Mouse (Mus musculus) spleen, embryonic (tissue): ENCODE measurements at regions not wholly inside any gene's neighbourhood (a gene's known extent, or its start where the extent isn't known, plus 50 kb on each side); places are given as distances from the start of the nearest gene placed in this dataset.

Experiments used
- CTCF ChIA-PET: fragments of 350-600 bp; sonication (Branson Sonifier 250); formaldehyde crosslinking; loops from one replicate; lab custom pipeline; 2022; lab: Charles Lee

DNA sequence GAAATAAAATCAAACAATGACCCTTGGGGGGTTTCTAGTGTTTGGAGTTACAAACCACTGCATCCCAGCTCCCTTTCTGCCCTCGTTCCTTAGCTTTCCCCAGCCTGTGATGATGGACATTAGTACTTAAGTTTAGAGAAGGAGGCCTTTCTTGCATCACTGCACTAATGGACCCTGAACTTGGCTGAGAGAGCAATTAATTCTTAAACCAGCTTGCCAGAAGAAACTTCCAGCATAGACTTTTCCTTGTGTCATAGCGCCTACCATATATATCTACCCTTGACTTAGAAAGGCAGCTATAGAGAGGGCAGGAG, 303.9 kb upstream of the Sel1l start:
- CTCF ChIA-PET = no interaction called here

- CTCF ChIA-PET = no interaction called here
These were observed 303.3 kb upstream of the Sel1l start for GRCm38 (mm10) chr12:92152043-92152921.

- CTCF ChIA-PET = no interaction called here
These were observed 288.6 kb upstream of the Sel1l start for GRCm38 (mm10) chr12:92137539-92137938.

DNA sequence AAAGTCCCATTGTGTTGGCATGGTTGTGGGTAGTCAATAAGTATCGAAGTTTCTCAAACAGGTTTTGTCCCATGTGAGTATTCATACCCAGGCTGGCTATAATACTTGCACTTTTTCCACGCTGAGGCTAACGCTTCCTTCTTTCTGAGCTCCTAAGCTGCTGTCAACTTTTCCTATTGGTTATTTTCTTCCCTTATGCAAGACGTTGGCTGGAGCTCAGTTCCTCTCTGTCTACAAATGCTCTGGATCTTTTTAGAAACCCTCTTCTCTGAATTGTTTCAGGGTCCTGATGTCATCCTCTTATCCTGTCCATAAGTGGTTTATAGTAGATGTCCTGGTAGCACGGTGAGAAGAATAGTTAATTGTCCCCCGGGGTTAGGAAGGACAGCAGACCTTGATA, 278.7 kb upstream of the Sel1l start:
- CTCF ChIA-PET = no interaction called here

GRCm38 (mm10) chr12:92120164-92120815, 271.3 kb upstream of the Sel1l start:
- CTCF ChIA-PET = no interaction called here

GRCm38 (mm10) chr12:92109615-92110014, 260.7 kb upstream of the Sel1l start:
- CTCF ChIA-PET = no interaction called here

GRCm38 (mm10) chr12:92100080-92100479, 251.1 kb upstream of the Sel1l start:
- CTCF ChIA-PET = no interaction called here

DNA sequence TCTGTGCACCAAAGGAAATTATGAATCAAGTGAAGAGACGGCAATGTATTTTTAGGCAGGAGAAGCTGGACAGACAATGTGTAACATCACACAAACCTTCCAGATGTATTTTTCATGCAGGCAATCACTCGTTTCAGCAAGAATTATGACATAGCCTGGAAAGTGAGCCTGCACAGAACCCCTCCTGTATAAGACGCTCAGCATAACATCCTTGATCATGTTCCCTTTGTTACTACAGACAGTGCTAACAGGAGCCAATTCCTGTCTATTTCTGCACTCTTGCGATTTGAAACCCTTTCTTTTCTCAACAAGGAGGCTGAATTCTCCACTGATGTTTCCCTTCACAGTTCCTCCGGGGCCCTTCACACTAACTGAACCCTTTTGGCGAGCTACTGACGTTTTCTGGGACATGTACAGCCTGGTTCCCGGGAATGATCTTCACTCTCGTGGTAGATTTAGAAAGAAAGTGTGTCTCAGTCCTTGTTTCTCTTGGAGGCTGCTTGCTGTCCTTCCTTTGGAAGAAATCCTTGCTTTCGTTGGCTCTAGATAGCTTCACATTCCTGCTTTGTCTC, 243.9 kb upstream of the Sel1l start:
- CTCF ChIA-PET = no interaction called here

DNA sequence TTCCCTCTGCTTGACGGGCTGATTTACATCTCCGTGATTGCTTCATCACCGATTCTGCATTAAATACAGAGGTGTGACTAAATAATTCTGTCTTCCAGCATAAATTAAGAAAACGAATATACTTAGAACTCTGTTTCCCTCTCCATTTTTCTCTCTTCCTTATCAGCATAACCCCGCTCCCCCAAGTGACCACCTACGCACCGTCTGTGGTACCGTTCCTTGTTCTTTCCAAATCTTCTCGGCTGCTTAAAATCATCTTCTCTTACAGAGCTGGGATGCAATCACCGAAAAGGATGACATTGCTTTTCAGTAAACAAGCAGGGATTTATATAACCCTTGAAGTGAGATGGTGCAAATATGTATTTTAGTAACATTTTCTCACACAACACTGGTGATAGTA, 224.3 kb upstream of the Sel1l start:
- CTCF ChIA-PET = no interaction called here

DNA sequence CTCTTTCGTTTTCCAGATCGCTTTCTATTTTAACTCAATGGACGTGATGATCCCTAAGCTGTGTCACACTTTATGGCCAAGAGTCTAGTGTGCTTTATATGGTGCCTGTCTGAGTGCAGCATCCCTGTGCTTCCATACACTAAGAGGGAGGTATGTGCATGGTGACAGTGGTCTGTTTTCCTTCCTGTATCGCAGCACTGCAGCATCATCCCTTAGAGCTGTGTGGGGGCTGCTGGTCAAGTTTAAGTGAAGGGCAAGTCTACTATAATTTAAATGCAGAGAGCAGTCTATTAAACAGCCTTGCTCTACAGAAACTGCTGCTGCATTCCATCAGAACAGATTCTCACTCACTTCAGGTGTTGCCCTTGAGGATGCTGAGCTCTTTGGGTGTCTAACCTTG, 213.8 kb upstream of the Sel1l start:
- CTCF ChIA-PET = no interaction called here

- CTCF ChIA-PET = no interaction called here
These were observed 191.5 kb upstream of the Sel1l start for GRCm38 (mm10) chr12:92040481-92040880.

- CTCF ChIA-PET = no interaction called here
These were observed 180.2 kb upstream of the Sel1l start for GRCm38 (mm10) chr12:92029192-92029591.

- CTCF ChIA-PET = no interaction called here
These were observed 179.4 kb upstream of the Sel1l start for GRCm38 (mm10) chr12:92028354-92028753.

- CTCF ChIA-PET = no interaction called here
These were observed 175.7 kb upstream of the Sel1l start for GRCm38 (mm10) chr12:92024461-92025218.

DNA sequence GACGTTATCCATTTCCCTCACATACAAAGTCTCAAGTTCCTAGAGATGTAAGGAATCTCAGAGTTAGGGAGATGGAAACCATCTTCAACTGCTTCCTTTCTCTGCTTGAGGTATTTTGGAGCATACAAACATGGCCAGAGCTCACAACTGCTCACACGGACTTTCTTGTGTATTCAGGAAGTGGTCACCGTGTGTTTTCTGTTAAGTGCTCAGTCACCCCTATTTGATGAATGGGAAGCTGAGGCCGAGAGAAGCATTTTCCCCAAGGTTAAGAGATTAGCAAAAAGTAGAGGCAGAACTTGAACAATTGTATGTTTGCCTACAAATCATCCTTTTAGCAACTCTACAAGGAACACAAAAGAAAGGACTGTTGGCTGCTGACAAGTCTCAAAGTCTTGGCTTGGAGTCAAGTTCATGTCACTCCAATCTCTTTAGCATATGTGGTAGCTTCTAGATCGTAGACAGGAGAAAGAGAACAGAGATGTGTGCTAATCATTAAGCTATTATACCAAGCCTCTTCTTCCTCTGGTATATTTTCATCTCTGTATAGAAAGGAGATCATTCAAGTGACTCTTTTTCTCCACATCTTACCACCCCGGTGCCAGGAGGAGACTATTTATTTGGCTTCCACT, 170.8 kb upstream of the Sel1l start:
- CTCF ChIA-PET = no interaction called here

- CTCF ChIA-PET = no interaction called here
These were observed 166.4 kb upstream of the Sel1l start for GRCm38 (mm10) chr12:92015373-92015772.

- CTCF ChIA-PET = no interaction called here
These were observed 165.0 kb upstream of the Sel1l start for GRCm38 (mm10) chr12:92013979-92014378.

GRCm38 (mm10) chr12:92013244-92013643, 164.3 kb upstream of the Sel1l start:
- CTCF ChIA-PET = no interaction called here

DNA sequence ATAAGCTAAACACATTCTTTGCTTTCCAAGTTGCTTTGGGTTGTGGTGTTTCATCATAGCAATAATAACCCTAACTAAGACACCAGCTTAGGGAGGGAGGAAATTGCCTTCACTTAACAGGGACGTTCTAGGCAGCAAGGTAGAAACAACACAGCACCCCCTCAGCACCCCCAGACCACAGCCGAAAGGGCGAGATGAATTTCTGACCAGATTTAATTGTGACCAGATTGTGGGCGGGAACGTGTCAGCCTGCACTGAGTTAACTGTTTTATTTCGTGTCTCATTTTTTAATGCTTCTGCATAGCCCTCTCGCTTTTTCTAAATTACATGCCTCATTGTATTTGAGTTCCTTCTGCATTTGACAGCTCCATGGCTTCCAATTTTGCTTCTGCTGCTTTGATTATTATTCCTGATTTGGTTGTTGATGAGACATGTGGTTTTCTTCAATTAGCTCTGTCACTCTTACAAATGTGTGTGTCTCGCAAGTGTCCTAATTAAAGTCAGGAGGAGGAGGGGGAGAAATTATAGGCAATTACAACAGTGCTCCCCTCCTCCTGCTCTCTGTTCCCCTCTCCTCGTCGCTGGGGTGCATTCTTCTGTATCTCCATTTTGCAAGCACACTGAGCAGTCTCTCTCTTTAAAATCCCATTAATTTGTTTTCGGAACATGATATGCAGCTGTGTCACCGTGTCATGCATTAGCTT, 155.6 kb upstream of the Sel1l start:
- CTCF ChIA-PET = no interaction called here

- CTCF ChIA-PET = no interaction called here
These were observed 150.1 kb upstream of the Sel1l start for GRCm38 (mm10) chr12:91999031-91999430.

DNA sequence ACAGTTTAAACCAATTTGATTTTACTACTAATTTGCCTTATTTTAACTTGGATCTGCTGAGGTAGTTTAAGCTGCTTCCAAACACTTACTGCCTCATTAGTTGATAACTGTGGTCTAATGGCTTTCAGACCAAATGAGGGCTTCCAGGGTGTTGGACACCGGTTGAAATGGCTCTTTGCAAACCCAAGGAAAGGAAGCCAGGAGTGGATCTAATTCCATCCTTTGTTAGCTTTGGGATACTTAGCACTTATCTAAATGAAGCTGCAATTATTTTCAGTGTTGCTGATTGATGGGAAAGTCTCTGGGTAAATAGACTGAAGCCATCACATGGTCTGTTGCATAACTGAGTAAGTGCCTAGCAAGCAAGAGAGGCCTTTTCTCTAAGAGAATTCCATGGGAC, 148.4 kb upstream of the Sel1l start:
- CTCF ChIA-PET = no interaction called here
